Mouse (Mus musculus): ENCODE data around the gene Wnt6. TPM values are rescaled to one million over a fixed set of nuclear protein-coding genes. Genes with fewer than 3 reads are reported as not detected.

Wnt6 gene
- polyA plus RNA-seq (2012; rRNA removed): 2.3 and 2.6 TPM in 2 replicates

GRCm38 (mm10) chr1:74771845-74771930 lies at the start of gene Wnt6:
TSS of gene Wnt6 (plus strand) at chr1:74771892.
- DNase-seq (ENCODE audit: low spot score): no peak

GRCm38 (mm10) chr1:74723748-74724147 lies 47.9 kb upstream of the Wnt6 start:
- DNase-seq (ENCODE audit: low spot score): no peak

- DNase-seq (ENCODE audit: low spot score): no peak
Observed at GRCm38 (mm10) chr1:74726114-74726513, 45.6 kb upstream of the Wnt6 start.

GRCm38 (mm10) chr1:74726674-74727073 lies 45.0 kb upstream of the Wnt6 start:
- DNase-seq (ENCODE audit: low spot score): no peak

GRCm38 (mm10) chr1:74728446-74728845 lies 43.2 kb upstream of the Wnt6 start:
- no peak for DNase-seq (ENCODE audit: low spot score)

- no peak for DNase-seq (ENCODE audit: low spot score)
Observed at GRCm38 (mm10) chr1:74736977-74737376, 34.7 kb upstream of the Wnt6 start.

GRCm38 (mm10) chr1:74737500-74737899 lies 34.2 kb upstream of the Wnt6 start:
- no peak for DNase-seq (ENCODE audit: low spot score)

- no peak for DNase-seq (ENCODE audit: low spot score)
Observed at GRCm38 (mm10) chr1:74740846-74741245, 30.8 kb upstream of the Wnt6 start.

- no peak for DNase-seq (ENCODE audit: low spot score)
Observed at GRCm38 (mm10) chr1:74747335-74747734, 24.4 kb upstream of the Wnt6 start.

GRCm38 (mm10) chr1:74748643-74749271 lies 22.9 kb upstream of the Wnt6 start, which contains the start of gene Prkag3:
TSS of gene Prkag3 (minus strand) at chr1:74749221.
- no peak for DNase-seq (ENCODE audit: low spot score)

GRCm38 (mm10) chr1:74749301-74749700 lies 22.4 kb upstream of the Wnt6 start:
- DNase-seq (ENCODE audit: low spot score): no peak

GRCm38 (mm10) chr1:74750683-74751082 lies 21.0 kb upstream of the Wnt6 start:
- DNase-seq (ENCODE audit: low spot score): no peak

GRCm38 (mm10) chr1:74752150-74752549 lies 19.5 kb upstream of the Wnt6 start:
- no peak for DNase-seq (ENCODE audit: low spot score)

GRCm38 (mm10) chr1:74752833-74753232 lies 18.9 kb upstream of the Wnt6 start:
- DNase-seq (ENCODE audit: low spot score): no peak

- no peak for DNase-seq (ENCODE audit: low spot score)
Observed at GRCm38 (mm10) chr1:74753266-74753974, 18.3 kb upstream of the Wnt6 start.

- no peak for DNase-seq (ENCODE audit: low spot score)
Observed at GRCm38 (mm10) chr1:74754175-74754785, 17.4 kb upstream of the Wnt6 start.

GRCm38 (mm10) chr1:74759773-74760172 lies 11.9 kb upstream of the Wnt6 start:
- DNase-seq (ENCODE audit: low spot score): no peak

GRCm38 (mm10) chr1:74763081-74763480 lies 8.6 kb upstream of the Wnt6 start:
- DNase-seq (ENCODE audit: low spot score): no peak

- DNase-seq (ENCODE audit: low spot score): no peak
Observed at GRCm38 (mm10) chr1:74770727-74771466, 795 bp upstream of the Wnt6 start.

GRCm38 (mm10) chr1:74771467-74771844 lies 236 bp upstream of the Wnt6 start:
- DNase-seq (ENCODE audit: low spot score): no peak

- DNase-seq (ENCODE audit: low spot score): no peak
Observed at GRCm38 (mm10) chr1:74771931-74772620, 384 bp downstream of the Wnt6 start.

- DNase-seq (ENCODE audit: low spot score): no peak
Observed at GRCm38 (mm10) chr1:74773136-74773535, 1.4 kb downstream of the Wnt6 start.

Measured in urinary bladder, adult 2 months (tissue).